Mouse (Mus musculus): ENCODE measurements around the gene Ccar1. TPM values are rescaled to one million over a fixed set of nuclear protein-coding genes. Genes with fewer than 3 reads are reported as not detected.
"Not testable (repeated sequence)": the region's sequence is repeated elsewhere in the genome, so short reads cannot be mapped to it uniquely, and the experiment has no call there.

Gene Ccar1
- polyA plus RNA-seq, 1 experiment from 2014 or later = 89.7 TPM

DNA sequence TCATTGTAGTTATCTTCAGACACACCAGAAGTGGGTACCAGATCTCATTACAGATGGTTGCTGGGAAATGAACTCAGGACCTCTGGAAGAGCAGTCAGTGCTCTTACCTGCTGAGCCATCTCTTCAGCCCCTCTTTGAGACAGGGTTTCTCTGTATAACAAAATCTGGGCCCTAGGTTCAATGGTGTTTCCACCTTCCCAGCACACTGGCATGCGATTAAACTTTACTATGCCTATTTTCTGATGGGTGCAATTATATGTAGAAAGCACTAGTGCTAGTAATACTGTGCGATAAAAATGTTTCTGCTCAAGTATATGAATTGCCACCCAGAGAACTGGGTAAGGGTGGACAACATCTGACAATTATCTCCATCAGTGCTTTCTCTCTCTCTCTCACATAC is 11.2 kb upstream of the Ccar1 start:
- Histone ChIP-seq H3K4me1 (replicated peaks) (no peaks in the 10 kb centered on the region), H3K27ac (ENCODE audit: poor library complexity, severe bottlenecking) (no peak overlapping the region), H3K27me3 (replicated peaks) (no peaks in the 10 kb centered on the region), H3K9ac (no peak overlapping the region), H3K9me3 (replicated peaks) (no peaks in the 10 kb centered on the region), H3K4me2 (no peak overlapping the region), H3K4me3 (no peak overlapping the region), H3K36me3 (peaks cover 11% of the 10 kb centered on the region; the same call in 1 of the 2 replicates)
- ATAC-seq (ENCODE audit: insufficient number of reproducible peaks, low FRiP score) = no peak
- WGBS = 94% methylated on average over 2 of the region's 2 CpGs

DNA sequence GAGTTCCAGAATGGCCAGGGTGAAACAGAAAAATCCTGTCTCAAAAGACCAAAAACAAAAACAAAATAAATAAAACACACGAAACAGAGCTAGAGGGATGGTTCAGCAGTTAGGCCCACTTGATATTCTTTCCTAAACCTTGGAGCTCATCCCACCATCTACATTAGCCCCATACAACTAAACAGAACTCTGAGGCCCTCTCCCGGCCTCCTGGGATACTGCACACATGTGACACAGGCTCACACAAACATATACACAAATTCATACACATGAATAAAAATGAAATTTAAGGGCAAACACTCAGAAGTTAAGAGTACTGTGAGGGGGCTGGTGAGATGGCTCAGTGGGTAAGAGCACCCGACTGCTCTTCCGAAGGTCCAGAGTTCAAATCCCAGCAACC is 2.1 kb upstream of the Ccar1 start:
- Histone ChIP-seq H3K9me3 (replicated peaks) (no peaks in the 10 kb centered on the region), H3K27ac (ENCODE audit: poor library complexity, severe bottlenecking) (no peak overlapping the region), H3K4me2 (no peak overlapping the region), H3K27me3 (replicated peaks) (no peaks in the 10 kb centered on the region), H3K4me1 (replicated peaks) (peaks cover 14% of the 10 kb centered on the region), H3K36me3 (peaks cover 14% of the 10 kb centered on the region), H3K9ac (no peak overlapping the region), H3K4me3 (no peak overlapping the region)
- no peak for ATAC-seq (ENCODE audit: insufficient number of reproducible peaks, low FRiP score)
- 97% methylated on average over 4 of the region's 4 CpGs for whole genome bisulfite sequencing

DNA sequence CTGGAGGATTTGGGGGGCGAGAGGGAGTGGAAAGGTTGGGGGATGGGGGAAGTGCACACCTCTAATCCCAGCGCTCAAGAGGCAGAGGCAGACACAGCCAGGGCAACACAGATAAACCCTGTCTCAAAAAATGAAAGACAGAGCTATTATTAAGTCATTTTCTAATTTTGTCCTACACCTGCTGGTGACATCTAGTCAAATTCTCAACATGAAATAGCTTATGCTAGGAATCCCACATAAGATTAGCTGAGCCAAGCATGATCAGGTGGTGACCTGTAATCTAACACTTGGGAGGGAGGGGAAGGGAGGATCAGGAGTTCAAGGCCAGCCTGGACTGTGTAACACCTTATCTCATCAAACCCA is 986 bp upstream of the Ccar1 start:
- ATAC-seq (ENCODE audit: insufficient number of reproducible peaks, low FRiP score) = no peak
- H3K9me3 ChIP-seq (replicated peaks) = no peaks in the 10 kb centered on the region

GRCm38 (mm10) chr10:62791251-62792176 is 572 bp downstream of the Ccar1 start:
- peak; percentile 83 for ATAC-seq (ENCODE audit: insufficient number of reproducible peaks, low FRiP score)
- peaks cover 39% of the 10 kb centered on the region for H3K36me3 ChIP-seq
- peak overlapping the region; percentile 88 for H3K4me2 ChIP-seq
- H3K9me3 ChIP-seq (replicated peaks) = no peaks in the 10 kb centered on the region
- 1% methylated on average over 69 of the region's 78 CpGs for WGBS
- H3K4me1 ChIP-seq (replicated peaks) = peaks cover 28% of the 10 kb centered on the region
- peak overlapping the region; percentile 100 for H3K9ac ChIP-seq
- peak overlapping the region; percentile 99 for H3K27ac ChIP-seq (ENCODE audit: poor library complexity, severe bottlenecking)
- no peaks in the 10 kb centered on the region for H3K27me3 ChIP-seq (replicated peaks)
- H3K4me3 ChIP-seq = peak overlapping the region; percentile 100

More for the DNA sequence above, 986 bp upstream of the Ccar1 start:
- H3K27me3 ChIP-seq (replicated peaks) = no peaks in the 10 kb centered on the region
- H3K4me2 ChIP-seq = peak overlapping the region; percentile 88
- peaks cover 22% of the 10 kb centered on the region for H3K4me1 ChIP-seq (replicated peaks)
- H3K4me3 ChIP-seq = peak overlapping the region; percentile 100
- peak overlapping the region; percentile 99 for H3K27ac ChIP-seq (ENCODE audit: poor library complexity, severe bottlenecking)
- peaks cover 24% of the 10 kb centered on the region for H3K36me3 ChIP-seq
- WGBS = 22% methylated on average over 2 of the region's 2 CpGs
- peak overlapping the region; percentile 100 for H3K9ac ChIP-seq

DNA sequence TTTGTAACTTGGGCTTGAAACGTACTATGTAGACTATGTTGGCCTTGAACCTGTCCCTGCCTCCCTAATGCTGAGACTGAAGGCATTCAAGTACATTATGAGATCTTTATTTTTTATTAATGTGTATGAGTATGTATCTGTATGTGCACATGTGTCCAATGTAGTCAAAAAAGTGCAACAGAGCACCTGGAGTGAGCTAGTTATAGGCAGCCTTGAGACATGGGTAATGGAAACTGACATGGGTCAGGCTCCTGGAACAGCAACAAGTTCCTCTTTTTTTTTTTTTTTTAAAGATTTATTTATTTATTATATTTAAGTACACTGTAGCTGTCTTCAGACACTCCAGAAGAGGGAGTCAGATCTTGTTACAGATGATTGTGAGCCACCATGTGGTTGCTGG is 10.3 kb downstream of the Ccar1 start:
- H3K27me3 ChIP-seq (replicated peaks); H3K9me3 ChIP-seq (replicated peaks); ATAC-seq (ENCODE audit: insufficient number of reproducible peaks, low FRiP score); H3K9ac ChIP-seq; H3K4me2 ChIP-seq; H3K4me3 ChIP-seq; H3K4me1 ChIP-seq (replicated peaks); H3K27ac ChIP-seq (ENCODE audit: poor library complexity, severe bottlenecking): not testable (repeated sequence)
- H3K36me3 ChIP-seq = peaks cover 85% of the 10 kb centered on the region
- WGBS = 80% methylated on average over 1 of the region's 1 CpGs

DNA sequence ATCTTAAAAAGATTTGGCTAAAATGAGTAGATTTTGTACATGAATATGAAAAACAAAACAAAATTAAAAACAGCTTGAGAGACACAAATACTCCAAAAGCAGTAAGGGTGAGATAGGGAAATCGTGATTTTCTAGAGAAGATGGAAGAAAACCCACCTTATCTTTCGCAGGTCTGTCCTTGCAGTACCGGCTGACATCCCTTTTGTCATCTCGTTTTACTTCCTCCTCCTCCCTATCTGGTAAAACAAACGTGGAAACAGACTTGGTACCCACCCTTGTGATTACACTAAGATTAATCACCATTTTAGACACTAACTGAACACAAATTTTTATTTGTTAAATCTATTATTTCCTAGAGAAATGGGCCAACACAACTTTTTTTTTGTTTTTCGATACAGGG is 41.3 kb downstream of the Ccar1 start:
- WGBS = 77% methylated on average over 6 of the region's 6 CpGs
- H3K4me1 ChIP-seq (replicated peaks) = no peaks in the 10 kb centered on the region
- H3K4me2 ChIP-seq = no peak overlapping the region
- H3K9me3 ChIP-seq (replicated peaks) = no peaks in the 10 kb centered on the region
- no peak overlapping the region for H3K9ac ChIP-seq
- no peaks in the 10 kb centered on the region for H3K27me3 ChIP-seq (replicated peaks)
- peaks cover 86% of the 10 kb centered on the region for H3K36me3 ChIP-seq
- ATAC-seq (ENCODE audit: insufficient number of reproducible peaks, low FRiP score) = no peak
- H3K4me3 ChIP-seq = no peak overlapping the region
- H3K27ac ChIP-seq (ENCODE audit: poor library complexity, severe bottlenecking) = no peak overlapping the region

- 57% methylated on average over 4 of the region's 4 CpGs for WGBS
- ATAC-seq (ENCODE audit: insufficient number of reproducible peaks, low FRiP score) = no peak
- no peak overlapping the region for H3K4me2 ChIP-seq
- H3K4me3 ChIP-seq = no peak overlapping the region
- H3K27me3 ChIP-seq (replicated peaks) = no peaks in the 10 kb centered on the region
- peaks cover 14% of the 10 kb centered on the region for H3K4me1 ChIP-seq (replicated peaks)
- H3K27ac ChIP-seq (ENCODE audit: poor library complexity, severe bottlenecking) = peak overlapping the region; percentile 59; the same call in 1 of the 2 replicates
- H3K9me3 ChIP-seq (replicated peaks) = no peaks in the 10 kb centered on the region
- H3K9ac ChIP-seq = no peak overlapping the region
- H3K36me3 ChIP-seq = peaks cover 39% of the 10 kb centered on the region
Observed at GRCm38 (mm10) chr10:62739961-62740737, 51.9 kb downstream of the Ccar1 start.

DNA sequence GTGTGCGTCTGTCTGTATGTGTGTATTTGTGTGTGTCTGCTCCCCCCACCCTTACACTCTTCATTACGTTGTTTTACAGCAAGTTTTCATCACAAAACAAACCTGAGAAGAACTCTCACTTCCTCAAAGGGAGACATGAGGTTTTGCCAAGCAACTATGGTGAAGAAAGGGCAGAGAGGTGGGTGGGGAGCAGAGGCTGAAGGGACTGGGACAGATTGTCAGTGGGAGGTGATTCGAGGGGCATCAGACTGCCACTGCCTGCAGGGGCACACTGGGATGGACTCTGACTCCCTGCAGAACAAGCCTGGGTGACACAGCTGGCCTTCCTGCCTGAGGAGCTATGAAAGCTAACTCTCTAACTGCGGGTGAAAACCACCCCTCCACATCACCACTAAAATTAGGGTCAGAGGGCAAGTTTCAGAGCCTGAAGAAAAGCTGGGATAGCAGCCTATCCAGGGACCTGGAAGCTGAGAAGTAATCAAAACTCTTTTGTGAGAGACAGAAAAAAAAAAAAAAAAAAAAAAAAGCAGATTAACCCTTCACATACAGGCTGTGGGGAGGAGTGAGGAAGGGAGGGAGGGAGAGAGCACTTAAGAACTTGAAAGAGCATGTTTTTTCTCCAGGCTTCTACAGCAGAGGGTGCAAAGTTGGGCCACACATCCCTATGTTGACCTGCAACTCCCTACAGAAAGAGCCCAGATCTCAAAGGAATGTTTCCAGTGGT is 55.0 kb downstream of the Ccar1 start:
- H3K27ac ChIP-seq (ENCODE audit: poor library complexity, severe bottlenecking) = no peak overlapping the region
- H3K36me3 ChIP-seq = peaks cover 21% of the 10 kb centered on the region
- H3K4me3 ChIP-seq = no peak overlapping the region
- no peaks in the 10 kb centered on the region for H3K27me3 ChIP-seq (replicated peaks)
- no peak for ATAC-seq (ENCODE audit: insufficient number of reproducible peaks, low FRiP score)
- 43% methylated on average over 4 of the region's 4 CpGs for WGBS
- H3K9ac ChIP-seq = no peak overlapping the region
- H3K9me3 ChIP-seq (replicated peaks) = no peaks in the 10 kb centered on the region; the same call in 1 of the 2 replicates
- no peak overlapping the region for H3K4me2 ChIP-seq
- H3K4me1 ChIP-seq (replicated peaks) = peaks cover 14% of the 10 kb centered on the region

DNA sequence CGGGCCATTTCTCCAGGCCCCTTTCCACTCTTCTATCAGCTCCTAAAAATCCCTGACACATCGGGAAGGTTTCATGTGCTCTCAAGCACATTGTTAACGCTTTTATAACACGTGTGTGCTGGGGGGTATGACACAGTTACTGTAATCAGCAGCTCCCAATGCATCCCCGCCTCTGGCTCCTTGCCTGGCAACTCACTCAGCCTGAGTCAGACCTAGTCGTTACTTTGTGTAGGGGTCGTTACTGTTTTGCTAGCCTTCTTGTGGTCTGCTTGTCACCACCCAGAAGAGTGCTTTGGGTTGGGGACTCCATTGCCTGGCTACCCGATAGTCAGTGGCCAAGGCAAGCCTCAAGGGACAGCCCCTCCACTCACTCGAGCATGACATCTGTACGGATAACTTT is 61.3 kb downstream of the Ccar1 start:
- H3K27me3 ChIP-seq (replicated peaks) = no peaks in the 10 kb centered on the region
- H3K36me3 ChIP-seq = no peaks in the 10 kb centered on the region
- peaks cover 5% of the 10 kb centered on the region; the same call in 1 of the 2 replicates for H3K4me1 ChIP-seq (replicated peaks)
- WGBS = 64% methylated on average over 10 of the region's 10 CpGs
- no peak overlapping the region for H3K4me3 ChIP-seq
- H3K27ac ChIP-seq (ENCODE audit: poor library complexity, severe bottlenecking) = no peak overlapping the region
- ATAC-seq (ENCODE audit: insufficient number of reproducible peaks, low FRiP score) = no peak
- no peak overlapping the region for H3K9ac ChIP-seq
- H3K4me2 ChIP-seq = no peak overlapping the region
- no peaks in the 10 kb centered on the region; the same call in 1 of the 2 replicates for H3K9me3 ChIP-seq (replicated peaks)

- H3K4me3 ChIP-seq = peak within 1 kb of the TSS; percentile 88
- no peaks in the 10 kb centered on the region for H3K9me3 ChIP-seq (replicated peaks)
- peaks cover 30% of the 10 kb centered on the region for H3K27me3 ChIP-seq (replicated peaks)
- peak; percentile 74 for ATAC-seq (ENCODE audit: insufficient number of reproducible peaks, low FRiP score)
- no peak within 1 kb of the TSS for H3K27ac ChIP-seq (ENCODE audit: poor library complexity, severe bottlenecking)
- WGBS = under 1% methylated on average over 83 of the region's 85 CpGs
- H3K4me1 ChIP-seq (replicated peaks) = peaks cover 5% of the 10 kb centered on the region; the same call in 1 of the 2 replicates
- H3K9ac ChIP-seq = peak within 1 kb of the TSS; percentile 80
- no peaks in the 10 kb centered on the region for H3K36me3 ChIP-seq
- H3K4me2 ChIP-seq = peak within 1 kb of the TSS; percentile 96
Observed at GRCm38 (mm10) chr10:62725771-62726687, 66.1 kb downstream of the Ccar1 start, which contains the start of gene Stox1. Stox1 (minus strand) TSS chr10:62726128.
